Mouse (Mus musculus): ENCODE measurements around the gene Gpr152.

Gene Gpr152

GRCm38 (mm10) chr19:4139446-4139845 lies at the start of gene Gpr152:
TSS of gene Gpr152 (plus strand) at chr19:4139787.
- DNase-seq (ENCODE audit: low read depth, low spot score), result peak; percentile 92

- DNase-seq (ENCODE audit: low read depth, low spot score), result no peak
Measured at GRCm38 (mm10) chr19:4090446-4090845, 49.1 kb upstream of the Gpr152 start.

DNA sequence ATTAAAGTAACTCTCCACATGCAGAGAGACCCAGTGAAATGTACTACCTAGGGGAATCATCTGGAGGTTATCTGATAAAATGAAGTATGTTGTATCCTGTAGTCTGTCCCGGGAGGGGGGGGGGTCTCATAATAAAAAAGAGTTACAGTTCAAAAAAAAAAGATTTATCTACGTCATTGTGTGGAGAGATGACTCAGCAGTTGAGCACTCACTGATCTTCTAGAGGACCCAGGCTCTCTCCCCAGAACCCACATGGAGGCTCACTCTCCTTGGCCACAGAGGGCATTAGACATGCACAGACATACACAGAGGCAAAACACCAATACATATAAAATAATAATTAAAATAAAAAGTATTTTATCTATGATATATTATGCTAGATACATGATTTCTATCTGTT lies 48.2 kb upstream of the Gpr152 start:
- DNase-seq (ENCODE audit: low read depth, low spot score), result no peak

GRCm38 (mm10) chr19:4092750-4093149 lies 46.8 kb upstream of the Gpr152 start:
- DNase-seq (ENCODE audit: low read depth, low spot score), result no peak

- no peak for DNase-seq (ENCODE audit: low read depth, low spot score)
Measured at GRCm38 (mm10) chr19:4093772-4094171, 45.8 kb upstream of the Gpr152 start.

DNA sequence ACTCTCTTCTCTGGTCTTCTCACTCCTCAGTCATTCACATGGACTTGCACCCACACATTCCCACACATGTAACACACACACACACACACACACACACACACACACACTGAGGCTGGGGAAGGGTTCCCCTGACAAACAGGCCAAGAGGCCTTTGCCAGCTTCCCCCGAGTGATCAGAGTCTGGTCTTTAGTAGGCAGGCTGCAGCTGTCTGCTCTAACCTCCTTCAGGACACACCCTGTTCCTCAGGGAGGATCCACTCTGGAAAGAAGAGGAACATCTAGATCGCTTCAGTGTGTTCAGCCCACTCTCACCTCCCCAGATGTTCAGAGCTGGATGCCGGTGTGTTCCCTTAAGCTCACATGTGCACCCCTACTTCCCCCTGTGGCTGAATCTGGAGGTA lies 45.2 kb upstream of the Gpr152 start:
- DNase-seq (ENCODE audit: low read depth, low spot score), result no peak

DNA sequence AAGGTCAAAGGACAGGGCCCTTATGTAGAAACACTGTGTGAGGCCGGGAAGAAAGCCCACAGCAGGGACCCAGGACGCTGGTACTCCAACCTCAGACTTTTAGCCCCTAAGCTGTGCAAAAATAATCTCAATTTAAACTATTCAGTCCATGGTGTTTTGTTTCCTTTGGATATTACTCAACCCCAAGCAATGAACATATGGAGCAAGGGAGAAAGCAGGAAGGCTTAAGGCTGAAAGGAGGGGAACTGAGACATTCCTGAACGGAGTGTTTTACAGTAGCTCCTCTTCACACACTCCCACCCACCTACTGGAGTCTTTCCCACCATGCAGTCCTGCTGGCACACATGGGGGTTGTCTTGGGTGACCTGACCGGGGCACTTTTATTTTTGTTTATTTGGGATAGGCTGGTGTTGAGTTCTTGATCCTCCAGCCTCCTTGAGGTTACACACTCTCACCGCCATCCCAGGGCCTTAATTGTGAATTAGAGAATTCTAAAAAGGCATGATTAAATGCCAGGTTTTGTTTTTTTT lies 44.7 kb upstream of the Gpr152 start:
- no peak for DNase-seq (ENCODE audit: low read depth, low spot score)

- no peak for DNase-seq (ENCODE audit: low read depth, low spot score)
Measured at GRCm38 (mm10) chr19:4095802-4096201, 43.8 kb upstream of the Gpr152 start.

DNA sequence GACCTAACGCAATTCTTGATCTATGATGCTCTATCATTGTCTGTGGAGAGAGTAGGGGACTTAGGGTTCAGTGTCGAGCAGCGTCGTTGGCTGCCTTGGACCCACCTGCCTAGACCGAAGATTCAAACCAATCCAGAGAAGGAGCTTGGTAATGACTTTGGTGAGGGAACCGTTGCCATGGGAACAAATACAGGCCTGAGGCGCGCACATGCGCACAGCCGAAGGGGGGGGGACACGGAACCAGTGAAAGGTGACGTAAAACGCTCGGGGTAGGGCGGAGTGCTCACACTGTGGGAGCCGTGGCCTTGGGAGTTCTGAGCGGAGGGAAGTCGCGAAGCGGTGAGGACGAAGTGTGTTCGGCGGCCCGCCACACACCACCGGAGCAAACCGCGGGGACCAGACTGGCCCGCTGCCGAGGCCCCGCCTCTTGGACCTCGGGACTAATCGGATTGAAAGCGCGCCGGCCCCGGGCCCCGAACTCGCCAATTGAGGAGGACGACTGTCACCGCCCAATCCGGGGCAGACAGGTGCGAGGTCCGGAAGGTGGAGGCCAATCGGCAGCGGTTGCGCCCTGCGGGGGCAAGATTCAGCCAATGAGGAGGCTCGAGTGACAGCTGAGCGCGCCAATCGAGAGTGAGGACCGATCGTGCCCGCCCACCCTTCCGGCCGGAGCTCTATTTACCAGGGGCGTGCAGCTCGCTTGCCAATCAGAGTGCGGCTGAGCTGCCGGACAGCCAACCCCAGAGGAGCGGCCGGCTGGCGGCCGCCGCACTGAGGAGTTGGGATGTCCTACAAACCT lies 42.7 kb upstream of the Gpr152 start, which contains the start of gene Cdk2ap2:
TSS of gene Cdk2ap2 (plus strand) at position 541 of the 799 bp plus-strand sequence.
- DNase-seq (ENCODE audit: low read depth, low spot score), result peak; percentile 97

DNA sequence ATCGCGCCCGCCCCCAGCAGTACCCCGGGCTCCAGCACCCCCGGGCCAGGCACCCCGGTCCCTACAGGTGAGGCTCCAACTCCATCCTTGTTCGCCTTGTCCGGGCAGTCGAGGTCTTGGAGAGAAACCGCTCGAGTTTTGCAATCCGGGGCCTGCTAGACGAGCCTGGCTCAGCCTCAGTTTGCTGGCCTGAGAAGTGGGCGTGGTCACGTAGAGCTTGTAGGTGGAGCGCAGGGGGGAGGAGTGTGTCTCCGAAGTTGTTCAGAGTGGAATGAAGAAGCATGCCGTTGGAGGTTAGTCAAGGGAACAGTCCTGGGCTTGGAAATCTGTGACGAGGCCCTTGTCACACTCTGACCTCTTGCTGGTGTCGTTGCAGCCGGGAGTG lies 42.2 kb upstream of the Gpr152 start:
- DNase-seq (ENCODE audit: low read depth, low spot score), result no peak

DNA sequence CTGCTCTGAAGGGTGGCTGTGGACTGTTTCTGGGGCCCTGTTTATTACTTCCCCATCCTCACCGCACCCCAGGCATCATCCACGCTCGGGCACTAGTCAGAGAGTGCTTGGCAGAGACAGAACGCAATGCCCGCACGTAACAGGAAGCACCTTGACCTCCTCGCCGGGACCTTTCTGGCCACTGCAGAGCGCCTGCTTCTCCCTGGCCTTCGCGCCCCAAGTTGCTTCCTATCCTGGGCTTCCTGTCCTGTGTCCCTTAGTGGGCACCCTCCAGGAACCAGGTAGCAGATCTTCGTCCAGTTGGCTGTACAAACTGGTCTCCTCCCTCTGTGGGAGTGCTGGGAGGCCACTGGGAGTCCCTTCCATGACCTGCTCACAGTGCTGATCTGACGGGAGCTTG lies 41.2 kb upstream of the Gpr152 start:
- no peak for DNase-seq (ENCODE audit: low read depth, low spot score)

- DNase-seq (ENCODE audit: low read depth, low spot score), result peak; percentile 85
Measured at GRCm38 (mm10) chr19:4099056-4099455, 40.5 kb upstream of the Gpr152 start.

- DNase-seq (ENCODE audit: low read depth, low spot score), result no peak
Measured at GRCm38 (mm10) chr19:4099837-4100717, 39.5 kb upstream of the Gpr152 start, which contains the start of gene Pitpnm1. TSS of gene Pitpnm1 (plus strand) at chr19:4099998.

- DNase-seq (ENCODE audit: low read depth, low spot score), result no peak
Measured at GRCm38 (mm10) chr19:4100718-4101261, 38.8 kb upstream of the Gpr152 start.

- peak; percentile 90 for DNase-seq (ENCODE audit: low read depth, low spot score)
Measured at GRCm38 (mm10) chr19:4101466-4101865, 38.1 kb upstream of the Gpr152 start.

DNA sequence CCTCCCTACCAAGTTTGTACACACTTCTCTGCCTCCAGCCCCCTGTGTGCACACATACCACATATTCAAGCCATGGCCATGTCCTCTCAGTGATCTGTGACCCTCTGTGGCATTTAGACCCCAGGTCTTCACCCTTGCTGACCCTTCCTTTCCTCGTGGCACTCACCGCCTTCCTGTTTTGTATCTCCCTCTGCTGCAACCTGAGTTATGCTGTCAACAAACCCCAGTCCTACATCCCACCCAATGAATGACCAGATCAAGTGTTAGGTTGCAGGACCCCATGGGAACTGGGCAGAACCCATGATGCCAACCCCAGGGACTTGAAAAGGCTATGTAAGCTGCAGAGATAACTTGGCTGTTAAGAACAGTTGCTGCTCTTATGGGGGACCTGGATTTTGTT lies 37.5 kb upstream of the Gpr152 start:
- DNase-seq (ENCODE audit: low read depth, low spot score), result no peak

- no peak for DNase-seq (ENCODE audit: low read depth, low spot score)
Measured at GRCm38 (mm10) chr19:4102626-4103025, 37.0 kb upstream of the Gpr152 start.

DNA sequence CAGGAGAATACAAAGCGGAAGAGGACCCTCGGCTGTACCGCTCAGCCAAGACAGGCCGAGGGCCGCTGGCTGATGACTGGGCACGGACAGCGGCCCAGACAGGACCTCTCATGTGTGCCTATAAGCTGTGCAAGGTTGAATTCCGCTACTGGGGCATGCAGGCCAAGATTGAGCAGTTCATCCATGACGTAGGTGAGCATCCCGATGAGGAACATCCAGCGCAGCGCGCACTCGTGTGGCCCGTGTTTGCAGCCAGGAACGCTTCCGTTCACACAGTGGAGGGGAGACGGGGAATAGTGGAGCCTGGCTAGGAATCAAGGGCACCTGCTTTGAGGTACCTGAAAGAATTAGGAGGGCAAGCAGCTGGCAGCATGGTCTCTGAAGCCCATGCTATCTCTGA lies 36.3 kb upstream of the Gpr152 start:
- DNase-seq (ENCODE audit: low read depth, low spot score), result no peak

GRCm38 (mm10) chr19:4103792-4104191 lies 35.8 kb upstream of the Gpr152 start:
- no peak for DNase-seq (ENCODE audit: low read depth, low spot score)

- DNase-seq (ENCODE audit: low read depth, low spot score), result no peak
Measured at GRCm38 (mm10) chr19:4104675-4105194, 34.9 kb upstream of the Gpr152 start.

DNA sequence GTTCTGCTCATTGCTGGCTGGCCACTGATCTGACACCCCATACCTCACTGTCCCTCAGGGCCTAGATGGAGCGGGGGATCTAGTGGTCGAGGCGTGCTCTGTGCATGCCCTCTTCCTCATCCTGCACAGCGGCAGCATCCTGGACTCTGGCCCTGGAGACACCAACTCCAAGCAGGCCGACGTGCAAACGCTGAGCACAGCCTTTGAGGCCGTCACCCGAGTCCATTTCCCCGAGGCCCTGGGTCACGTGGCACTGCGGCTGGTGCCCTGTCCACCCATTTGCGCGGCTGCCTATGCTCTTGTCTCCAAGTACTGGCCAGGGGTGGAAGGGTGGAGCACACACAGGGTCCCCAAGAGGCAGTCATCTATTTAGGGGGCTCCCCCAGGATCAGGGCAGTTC lies 32.9 kb upstream of the Gpr152 start:
- DNase-seq (ENCODE audit: low read depth, low spot score), result no peak

GRCm38 (mm10) chr19:4108535-4108934 lies 31.1 kb upstream of the Gpr152 start:
- DNase-seq (ENCODE audit: low read depth, low spot score), result no peak

Measured in retina, adult 2 months (tissue).